Mouse (Mus musculus): ENCODE measurements at regions not wholly inside any gene's neighbourhood (a gene's known extent, or its start where the extent isn't known, plus 50 kb on each side); places are given as distances from the start of the nearest gene placed in this dataset.

GRCm38 (mm10) chr5:9954652-9955051 is 229.7 kb upstream of the Grm3 start:
- Histone ChIP-seq H3K79me2 (ENCODE audit: control insufficient read depth, insufficient read depth, low read length, poor library complexity) (no peaks in the 10 kb centered on the region), H3K36me3 (ENCODE audit: control insufficient read depth in 1 of 2, insufficient read depth in 2 of 2, low read length in 2 of 2) (no peaks in the 10 kb centered on the region), H3K27ac (ENCODE audit: control insufficient read depth, low read depth, low read length) (no peak overlapping the region), H3K4me3 (ENCODE audit: control insufficient read depth in 1 of 2, insufficient read depth in 1 of 2, low read depth in 2 of 2, low read length in 2 of 2) (no peak overlapping the region), H3K9me3 (replicated peaks; ENCODE audit: insufficient read depth, low read length) (no peaks in the 10 kb centered on the region), H3K27me3 (ENCODE audit: control insufficient read depth in 1 of 2, insufficient read depth in 2 of 2, low read length in 2 of 2) (no peaks in the 10 kb centered on the region), H3K9ac (ENCODE audit: control insufficient read depth, low read depth, low read length, poor library complexity, severe bottlenecking) (no peak overlapping the region), H3K4me1 (ENCODE audit: control insufficient read depth in 1 of 2, insufficient read depth in 2 of 2, low read length in 2 of 2) (no peaks in the 10 kb centered on the region)
- TF ChIP-seq NRF1 (IDR thresholded peaks at IDR 0.05; ENCODE audit: insufficient read depth, low read depth, low read length, poor library complexity, severe bottlenecking) (no peak), UBTF (IDR thresholded peaks at IDR 0.05; ENCODE audit: borderline replicate concordance, insufficient read depth, low read depth, low read length) (no peak), USF2 (IDR thresholded peaks at IDR 0.05; ENCODE audit: borderline replicate concordance in 1 of 2, insufficient read depth in 1 of 2, low read depth in 1 of 2, low read length in 2 of 2) (no peak), JUND (IDR thresholded peaks at IDR 0.05; ENCODE audit: low read depth, low read length) (no peak), POLR2A (IDR thresholded peaks at IDR 0.05; ENCODE audit: control insufficient read depth in 1 of 2, insufficient read depth in 1 of 2, low read depth in 1 of 2, low read length in 2 of 2, poor library complexity in 1 of 2) (no peak), MAZ (IDR thresholded peaks at IDR 0.05; ENCODE audit: low read depth, low read length) (no peak), ELF1 (IDR thresholded peaks at IDR 0.05; ENCODE audit: low read depth, low read length) (no peak), RAD21 (IDR thresholded peaks at IDR 0.05; ENCODE audit: low read depth, low read length) (peak; percentile 49), SIN3A (IDR thresholded peaks at IDR 0.05; ENCODE audit: low read length) (no peak), ZNF384 (IDR thresholded peaks at IDR 0.05; ENCODE audit: low read depth, low read length) (no peak), BHLHE40 (IDR thresholded peaks at IDR 0.05; ENCODE audit: borderline replicate concordance, low read depth, low read length) (peak; percentile 62; the same call in 1 of the 2 replicates), GABPA (IDR thresholded peaks at IDR 0.05; ENCODE audit: low read depth, low read length) (no peak), POLR2AphosphoS2 (IDR thresholded peaks at IDR 0.05; ENCODE audit: low read length) (no peak), ZKSCAN1 (IDR thresholded peaks at IDR 0.05; ENCODE audit: low read depth, low read length) (no peak), POLR2AphosphoS5 (IDR thresholded peaks at IDR 0.05; ENCODE audit: borderline replicate concordance, low read depth, low read length) (no peak), MXI1 (IDR thresholded peaks at IDR 0.05; ENCODE audit: low read depth, low read length) (no peak), ZC3H11A (IDR thresholded peaks at IDR 0.05; ENCODE audit: low read depth, low read length) (no peak), MEF2A (IDR thresholded peaks at IDR 0.05; ENCODE audit: extremely low read depth, insufficient replicate concordance, low read depth, low read length, poor library complexity, severe bottlenecking) (no peak), EP300 (IDR thresholded peaks at IDR 0.05; ENCODE audit: low read depth in 1 of 2, low read length in 2 of 2) (no peak), TBP (IDR thresholded peaks at IDR 0.05; ENCODE audit: low read depth, low read length) (no peak), SMC3 (IDR thresholded peaks at IDR 0.05; ENCODE audit: low read depth, low read length) (peak; percentile 32), NELFE (IDR thresholded peaks at IDR 0.05; ENCODE audit: low read depth, low read length) (no peak), MYB (IDR thresholded peaks at IDR 0.05; ENCODE audit: low read depth, low read length) (no peak), HCFC1 (IDR thresholded peaks at IDR 0.05; ENCODE audit: low read depth, low read length) (no peak), TCF12 (IDR thresholded peaks at IDR 0.05; ENCODE audit: low read depth, low read length) (no peak), CHD2 (IDR thresholded peaks at IDR 0.05; ENCODE audit: low read length) (no peak), CHD1 (IDR thresholded peaks at IDR 0.05; ENCODE audit: low read depth, low read length) (no peak), MAX (IDR thresholded peaks at IDR 0.05; ENCODE audit: low read length) (0 out of 2 replicates have a peak, but pooled peaks have one; percentile 15), MAFK (IDR thresholded peaks at IDR 0.05; ENCODE audit: borderline replicate concordance, low read depth, low read length) (no peak), ETS1 (IDR thresholded peaks at IDR 0.05; ENCODE audit: low read depth, low read length) (no peak), USF1 (IDR thresholded peaks at IDR 0.05; ENCODE audit: low read depth, low read length) (peak; percentile 54; the same call in 1 of the 2 replicates), TAL1 (IDR thresholded peaks at IDR 0.05; ENCODE audit: low read length) (no peak), ZMIZ1 (IDR thresholded peaks at IDR 0.05; ENCODE audit: low read depth, low read length) (no peak), RCOR1 (IDR thresholded peaks at IDR 0.05; ENCODE audit: low read depth, low read length) (no peak), E2F4 (IDR thresholded peaks at IDR 0.05; ENCODE audit: borderline replicate concordance, low read depth, low read length) (no peak), CTCF (IDR thresholded peaks at IDR 0.05 in 2 of 3, conservative IDR thresholded peaks at IDR 0.05 in 1 of 3; ENCODE audit: control insufficient read depth in 1 of 3, insufficient read depth in 1 of 3, low read depth in 2 of 3, low read length in 3 of 3, poor library complexity in 1 of 3, severe bottlenecking in 1 of 3) (peak in 2 of 3 experiments; percentile 44 to 48; a peak in 5 of 6 replicates), GATA1 (IDR thresholded peaks at IDR 0.05; ENCODE audit: low read depth, low read length) (no peak), KAT2A (conservative IDR thresholded peaks at IDR 0.05; ENCODE audit: low read depth, low read length) (no peak), MYC (IDR thresholded peaks at IDR 0.05; ENCODE audit: low read depth, low read length) (no peak)
- DNase-seq (ENCODE audit: low read depth, low spot score), result peak; percentile 40

All from MEL (cell line).